Mouse (Mus musculus) inflammation-experienced regulatory T-cells, adult 16 weeks (primary cell): ENCODE measurements around the gene Olfr625-ps1. TPM values are rescaled to one million over a fixed set of nuclear protein-coding genes. Genes with fewer than 3 reads are reported as not detected.

Source experiments
- polyA plus RNA-seq: library from polyadenylated mRNA; unstranded; fragments of 100-300 nt; shearing (Covaris generic); gene quantifications from one replicate; pipeline ENCODE4 v1.2.1, GENCODE M21; 2017

The Olfr625-ps1 gene
- polyA plus RNA-seq: not detected

GRCm38 (mm10) chr7:103682420-103682819 lies at the start of gene Olfr625-ps1:
TSS of gene Olfr625-ps1 (plus strand) at chr7:103682720.

GRCm38 (mm10) chr7:103642602-103643001 lies 39.9 kb upstream of the Olfr625-ps1 start, which contains the start of gene Olfr622:
TSS of gene Olfr622 (minus strand) at chr7:103642702.

GRCm38 (mm10) chr7:103663598-103663997 lies 18.9 kb upstream of the Olfr625-ps1 start, which contains the start of gene Olfr623:
TSS of gene Olfr623 (minus strand) at chr7:103663698.

GRCm38 (mm10) chr7:103671091-103671490 lies 11.4 kb upstream of the Olfr625-ps1 start, which contains the start of gene Olfr624:
TSS of gene Olfr624 (minus strand) at chr7:103671191.

GRCm38 (mm10) chr7:103714371-103714770 lies 31.9 kb downstream of the Olfr625-ps1 start, which contains the start of gene Olfr243:
TSS of gene Olfr243 (plus strand) at chr7:103714671.

GRCm38 (mm10) chr7:103730074-103730473 lies 47.6 kb downstream of the Olfr625-ps1 start, which contains the start of gene Olfr628:
TSS of gene Olfr628 (plus strand) at chr7:103730374.

Other genes starting within 250 kb of the Olfr625-ps1 start
- gene Olfr605, start 237.3 kb upstream of the Olfr625-ps1 start, polyA plus RNA-seq: not detected
- not detected for gene Olfr606, start 233.7 kb upstream of the Olfr625-ps1 start, polyA plus RNA-seq
- 0.07 TPM for gene Olfr607, start 218.6 kb upstream of the Olfr625-ps1 start, polyA plus RNA-seq
- gene Olfr608, start 212.8 kb upstream of the Olfr625-ps1 start, polyA plus RNA-seq: not detected
- gene Olfr609, start 184.7 kb upstream of the Olfr625-ps1 start, polyA plus RNA-seq: not detected
- not detected for gene Olfr610, start 170.6 kb upstream of the Olfr625-ps1 start, polyA plus RNA-seq
- not detected for gene Olfr611, start 161.9 kb upstream of the Olfr625-ps1 start, polyA plus RNA-seq
- not detected for gene Olfr612, start 140.0 kb upstream of the Olfr625-ps1 start, polyA plus RNA-seq
- not detected for gene Olfr613, start 134.6 kb upstream of the Olfr625-ps1 start, polyA plus RNA-seq
- not detected for gene Olfr615, start 126.6 kb upstream of the Olfr625-ps1 start, polyA plus RNA-seq
- gene Olfr616, start 113.6 kb upstream of the Olfr625-ps1 start, polyA plus RNA-seq: not detected
- gene Olfr617, start 109.7 kb upstream of the Olfr625-ps1 start, polyA plus RNA-seq: not detected
- gene Olfr618, start 92.6 kb upstream of the Olfr625-ps1 start, polyA plus RNA-seq: not detected
- gene Olfr619, start 82.1 kb upstream of the Olfr625-ps1 start, polyA plus RNA-seq: not detected
- gene Olfr620, start 70.2 kb upstream of the Olfr625-ps1 start, polyA plus RNA-seq: not detected
- gene Olfr622, start 40.0 kb upstream of the Olfr625-ps1 start, polyA plus RNA-seq: not detected
- not detected for gene Olfr623, start 19.0 kb upstream of the Olfr625-ps1 start, polyA plus RNA-seq
- gene Olfr624, start 11.5 kb upstream of the Olfr625-ps1 start, polyA plus RNA-seq: not detected
- not detected for gene Olfr243, start 32.0 kb downstream of the Olfr625-ps1 start, polyA plus RNA-seq
- not detected for gene Olfr628, start 47.7 kb downstream of the Olfr625-ps1 start, polyA plus RNA-seq
- gene Olfr629, start 62.2 kb downstream of the Olfr625-ps1 start, polyA plus RNA-seq: not detected
- gene Olfr630, start 74.6 kb downstream of the Olfr625-ps1 start, polyA plus RNA-seq: not detected
- gene Olfr69, start 88.9 kb downstream of the Olfr625-ps1 start, polyA plus RNA-seq: not detected
- gene Olfr68, start 97.0 kb downstream of the Olfr625-ps1 start, polyA plus RNA-seq: not detected
- not detected for gene Olfr67, start 109.1 kb downstream of the Olfr625-ps1 start, polyA plus RNA-seq
- 122 TPM for gene Hbb-bt, start 131.3 kb downstream of the Olfr625-ps1 start, polyA plus RNA-seq
- 599 TPM for gene Hbb-bs, start 145.4 kb downstream of the Olfr625-ps1 start, polyA plus RNA-seq
- not detected for gene Hbb-bh2, start 157.8 kb downstream of the Olfr625-ps1 start, polyA plus RNA-seq
- gene Hbb-bh1, start 160.4 kb downstream of the Olfr625-ps1 start, polyA plus RNA-seq: not detected
- gene Hbb-y, start 170.5 kb downstream of the Olfr625-ps1 start, polyA plus RNA-seq: not detected
- not detected for gene Olfr66, start 203.5 kb downstream of the Olfr625-ps1 start, polyA plus RNA-seq
- not detected for gene Olfr64, start 211.8 kb downstream of the Olfr625-ps1 start, polyA plus RNA-seq
- gene Olfr65, start 220.8 kb downstream of the Olfr625-ps1 start, polyA plus RNA-seq: not detected
- not detected for gene Olfr631, start 246.1 kb downstream of the Olfr625-ps1 start, polyA plus RNA-seq